Mouse (Mus musculus) intestine, embryonic 15.5 days (tissue): ENCODE data around the gene Asxl2. TPM values are rescaled to one million over a fixed set of nuclear protein-coding genes. Genes with fewer than 3 reads are reported as not detected.
A peak's percentile ranks its signal among the peaks of the same experiment; 100 is the strongest.
"Not testable (repeated sequence)": the region's sequence is repeated elsewhere in the genome, so short reads cannot be mapped to it uniquely, and the experiment has no call there.

Experiments used
- ATAC-seq: fragments of 200-750 bp; cut with Nextera tagmentation; 2 replicates; pipeline ENCODE4 v1.8.0; 2017; ENCODE audit warnings: moderate TSS enrichment, moderate library complexity
- H3K27ac ChIP-seq: fragments of 300-500 bp; sonication (generic); 2 replicates; pipeline ENCODE4 v1.5.1; 2015; ENCODE audit warnings: mild to moderate bottlenecking, inconsistent platforms
- H3K27me3 ChIP-seq: fragments of 300-500 bp; sonication (generic); replicated peaks from 2 replicates; pipeline ENCODE4 v1.6.1; 2015; ENCODE audit warnings: inconsistent platforms
- H3K36me3 ChIP-seq: fragments of 300-500 bp; sonication (generic); 2 replicates; pipeline ENCODE4 v1.6.1; 2015; ENCODE audit warnings: inconsistent platforms
- H3K4me1 ChIP-seq: fragments of 300-500 bp; sonication (generic); replicated peaks from 2 replicates; pipeline ENCODE4 v1.6.1; 2015; ENCODE audit warnings: inconsistent platforms
- H3K4me2 ChIP-seq: fragments of 300-500 bp; sonication (generic); replicated peaks from 2 replicates; pipeline ENCODE4 v1.6.1; 2015; ENCODE audit warnings: mild to moderate bottlenecking, inconsistent platforms
- H3K4me3 ChIP-seq: fragments of 300-500 bp; sonication (generic); replicated peaks from 2 replicates; pipeline ENCODE4 v1.5.1; 2015; ENCODE audit warnings: inconsistent platforms
- H3K9ac ChIP-seq: fragments of 300-500 bp; sonication (generic); 2 replicates; pipeline ENCODE4 v1.6.1; 2015; ENCODE audit warnings: inconsistent platforms
- H3K9me3 ChIP-seq: fragments of 300-500 bp; sonication (generic); 2 replicates; pipeline ENCODE4 v1.6.1; 2016; ENCODE audit warnings: inconsistent platforms
- WGBS: fragments of 180-500 bp; shearing (Covaris S2); methylation state at CpG from one replicate; pipeline ENCODE4 v1.1.7; 2015; 5-methylcytosine and 5-hydroxymethylcytosine counted together
- polyA plus RNA-seq: library from polyadenylated mRNA; unstranded; fragments of >200 nt; fragmentation: Nextera tagmentation; extraction: Ambion mirVana; gene quantifications from 2 replicates; pipeline ENCODE4 v1.2.1, GENCODE M21; 2015

The Asxl2 gene
- polyA plus RNA-seq, 1 experiment from 2014 or later = 18.6 TPM

DNA sequence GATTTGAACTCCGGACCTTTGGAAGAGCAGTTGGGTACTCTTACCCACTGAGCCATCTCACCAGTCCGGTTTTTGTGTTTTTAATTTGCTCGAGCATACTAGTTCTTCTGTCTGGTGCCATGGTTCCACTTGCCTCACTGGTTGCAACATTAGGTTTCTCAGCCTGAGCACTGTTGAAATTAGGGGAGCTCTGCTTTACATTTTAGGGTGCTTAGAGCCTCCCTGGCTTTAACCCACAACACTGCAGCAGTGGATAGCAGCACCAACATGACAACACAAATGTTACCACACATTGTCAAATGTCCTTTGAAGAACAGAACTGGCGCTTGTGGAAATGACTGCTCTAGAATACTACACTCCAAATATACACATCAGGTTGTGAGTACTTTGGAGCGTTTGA, 98.9 kb downstream of the Asxl2 start:
- H3K27ac ChIP-seq = no peak overlapping the region
- H3K4me2 ChIP-seq = no peak overlapping the region
- no peaks in the 10 kb centered on the region for H3K36me3 ChIP-seq
- H3K4me1 ChIP-seq = no peaks in the 10 kb centered on the region
- no peak for ATAC-seq
- H3K9ac ChIP-seq = no peak overlapping the region
- H3K9me3 ChIP-seq = no peaks in the 10 kb centered on the region
- H3K27me3 ChIP-seq = no peaks in the 10 kb centered on the region
- 90% methylated on average over 5 of the region's 5 CpGs for WGBS
- H3K4me3 ChIP-seq = no peak overlapping the region

DNA sequence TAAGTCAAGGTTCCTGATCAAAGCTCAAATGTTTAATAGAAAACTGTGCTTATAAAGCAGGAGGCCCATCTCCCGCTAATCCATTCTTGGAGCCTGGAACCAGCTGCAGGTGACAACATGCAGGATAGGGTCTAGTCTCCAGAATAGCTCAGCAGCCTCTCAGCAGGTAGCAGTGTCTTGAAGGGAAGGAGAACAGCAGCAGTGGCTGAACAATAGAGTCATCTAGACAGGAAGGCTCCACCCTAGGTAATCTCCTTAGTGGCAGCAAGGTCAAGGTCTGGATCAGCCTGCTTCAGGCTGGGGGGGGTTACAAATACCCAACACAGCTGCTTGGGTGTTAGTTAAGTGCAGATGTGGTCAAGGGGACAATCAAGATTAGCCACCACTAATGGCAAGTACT, 108.8 kb downstream of the Asxl2 start:
- H3K9me3 ChIP-seq, H3K36me3 ChIP-seq: not testable (repeated sequence)
- WGBS = 97% methylated on average over 1 of the region's 1 CpGs

DNA sequence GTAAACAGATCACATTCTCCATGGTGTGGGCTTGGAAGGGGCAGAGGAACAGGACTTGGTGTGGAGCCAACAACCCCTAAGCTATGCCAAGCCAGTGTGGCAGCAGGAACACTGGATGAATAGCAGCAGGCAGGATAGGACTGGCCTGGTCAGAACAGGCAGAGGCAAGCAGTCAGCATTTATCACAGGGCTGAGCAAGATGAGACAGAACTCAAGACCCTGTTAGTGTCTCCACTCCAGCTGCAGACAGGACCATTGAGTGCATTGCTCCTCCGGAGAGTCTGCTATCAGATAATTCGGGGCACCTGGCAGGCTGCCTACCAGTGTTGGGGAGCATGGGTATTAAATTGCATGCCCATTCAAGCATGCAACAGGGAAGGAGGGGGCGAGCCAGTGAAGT, 111.0 kb downstream of the Asxl2 start:
- Histone ChIP-seq H3K4me2 (no peak overlapping the region), H3K36me3 (no peaks in the 10 kb centered on the region), H3K4me1 (no peaks in the 10 kb centered on the region), H3K27ac (no peak overlapping the region), H3K27me3 (no peaks in the 10 kb centered on the region), H3K9ac (no peak overlapping the region), H3K9me3 (no peaks in the 10 kb centered on the region), H3K4me3 (no peak overlapping the region)
- ATAC-seq = no peak
- 78% methylated on average over 3 of the region's 3 CpGs for WGBS

More for the DNA sequence above, 108.8 kb downstream of the Asxl2 start:
- H3K27ac ChIP-seq, H3K9ac ChIP-seq, ATAC-seq, H3K4me1 ChIP-seq, H3K4me2 ChIP-seq, H3K27me3 ChIP-seq, H3K4me3 ChIP-seq: not testable (repeated sequence)

DNA sequence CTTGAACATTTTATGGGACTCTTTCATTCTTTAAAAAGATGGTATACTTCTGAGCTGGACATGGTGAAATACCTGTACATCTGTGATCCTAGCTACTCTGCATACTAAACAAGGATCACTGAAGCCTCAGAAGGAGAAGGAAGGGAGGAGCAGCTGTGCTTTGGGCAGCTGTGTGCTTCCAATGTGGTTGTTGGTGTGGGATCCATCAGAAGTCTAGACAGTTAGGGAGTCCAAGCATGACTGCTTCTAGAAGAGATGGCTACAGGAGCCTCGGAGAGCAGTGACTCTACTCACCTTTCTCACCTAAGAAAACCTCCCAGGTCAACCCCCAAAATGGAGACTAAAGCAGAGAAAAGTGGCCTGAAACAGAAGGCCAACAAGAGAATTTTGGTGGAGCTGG, 111.4 kb downstream of the Asxl2 start:
- Histone ChIP-seq H3K9ac (no peak overlapping the region), H3K4me3 (no peak overlapping the region), H3K4me1 (no peaks in the 10 kb centered on the region), H3K9me3 (no peaks in the 10 kb centered on the region), H3K27ac (no peak overlapping the region), H3K36me3 (no peaks in the 10 kb centered on the region), H3K27me3 (no peaks in the 10 kb centered on the region), H3K4me2 (no peak overlapping the region)
- no peak for ATAC-seq
- WGBS = 79% methylated on average over 1 of the region's 1 CpGs

DNA sequence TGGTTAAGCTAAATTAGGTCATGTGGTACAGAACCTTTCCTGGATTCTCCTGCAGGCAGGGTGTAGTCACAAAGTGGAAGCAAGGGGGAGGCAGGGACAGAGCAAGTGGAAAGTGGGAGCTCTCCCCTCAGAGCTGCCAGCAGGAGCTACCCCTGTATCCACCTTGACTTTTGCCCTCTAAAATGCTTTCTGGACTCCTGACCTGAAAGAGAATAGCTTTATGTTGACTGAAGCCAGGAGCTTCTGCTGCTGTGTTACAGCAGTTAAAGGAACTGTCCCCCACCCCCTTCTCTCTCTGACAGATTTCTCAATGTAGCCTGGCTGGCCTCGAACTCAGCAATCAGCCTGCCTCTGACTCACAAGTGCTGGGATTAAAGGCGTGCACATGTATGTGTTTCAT, 112.9 kb downstream of the Asxl2 start:
- H3K27ac ChIP-seq = no peak overlapping the region
- no peak overlapping the region for H3K9ac ChIP-seq
- no peak overlapping the region for H3K4me2 ChIP-seq
- H3K4me1 ChIP-seq = no peaks in the 10 kb centered on the region
- no peak overlapping the region for H3K4me3 ChIP-seq
- ATAC-seq = no peak
- no peaks in the 10 kb centered on the region for H3K9me3 ChIP-seq
- 56% methylated on average over 2 of the region's 2 CpGs for WGBS
- H3K27me3 ChIP-seq = no peaks in the 10 kb centered on the region
- H3K36me3 ChIP-seq = no peaks in the 10 kb centered on the region

DNA sequence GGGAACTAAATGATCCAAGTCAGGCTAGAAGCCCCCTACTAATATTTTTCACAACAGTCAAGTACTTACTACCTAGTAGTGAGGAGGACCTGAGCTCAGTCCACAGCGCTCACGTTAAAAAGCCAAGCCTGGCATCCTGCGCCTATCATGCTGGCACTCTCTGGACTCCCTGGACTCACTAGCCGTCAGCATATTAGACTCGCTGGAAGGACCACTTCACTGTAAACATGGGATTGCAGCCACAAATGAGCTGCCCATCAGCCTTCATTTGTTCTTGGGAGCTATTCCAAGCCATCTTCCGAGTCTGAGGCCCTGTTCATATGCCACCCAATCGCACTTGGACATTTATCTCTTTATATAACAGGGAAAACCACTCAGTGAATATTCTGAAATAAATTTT, 114.2 kb downstream of the Asxl2 start:
- Histone ChIP-seq H3K27ac (no peak overlapping the region), H3K27me3 (no peaks in the 10 kb centered on the region), H3K4me2 (no peak overlapping the region), H3K4me3 (no peak overlapping the region), H3K4me1 (no peaks in the 10 kb centered on the region), H3K9ac (no peak overlapping the region), H3K9me3 (no peaks in the 10 kb centered on the region), H3K36me3 (no peaks in the 10 kb centered on the region)
- ATAC-seq = no peak
- WGBS = 94% methylated on average over 7 of the region's 7 CpGs

DNA sequence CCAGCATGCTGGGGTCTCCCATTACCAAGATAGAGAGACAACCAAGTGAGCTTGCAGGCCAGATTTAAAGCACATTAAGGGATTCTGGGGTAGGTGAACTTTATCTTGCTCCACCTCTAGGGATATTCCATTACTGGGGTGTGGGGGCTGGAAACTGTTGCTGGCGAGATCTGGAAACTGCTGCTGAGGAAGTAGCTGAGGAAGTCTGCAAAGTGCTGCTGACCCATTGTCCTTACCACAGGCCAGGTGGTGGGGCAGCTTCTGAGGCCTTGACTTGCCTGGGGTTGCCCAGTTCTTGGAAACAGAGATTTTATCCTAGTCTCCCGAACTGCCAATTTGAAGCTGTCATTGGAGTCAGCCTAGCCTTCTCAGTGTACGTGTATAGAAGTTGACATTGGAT, 118.8 kb downstream of the Asxl2 start:
- no peaks in the 10 kb centered on the region for H3K4me1 ChIP-seq
- WGBS = 85% methylated on average over 3 of the region's 3 CpGs
- no peaks in the 10 kb centered on the region for H3K27me3 ChIP-seq
- no peak overlapping the region for H3K4me3 ChIP-seq
- no peak for ATAC-seq
- no peak overlapping the region for H3K9ac ChIP-seq
- no peak overlapping the region for H3K27ac ChIP-seq
- no peaks in the 10 kb centered on the region for H3K36me3 ChIP-seq
- H3K9me3 ChIP-seq = no peaks in the 10 kb centered on the region
- H3K4me2 ChIP-seq = no peak overlapping the region

DNA sequence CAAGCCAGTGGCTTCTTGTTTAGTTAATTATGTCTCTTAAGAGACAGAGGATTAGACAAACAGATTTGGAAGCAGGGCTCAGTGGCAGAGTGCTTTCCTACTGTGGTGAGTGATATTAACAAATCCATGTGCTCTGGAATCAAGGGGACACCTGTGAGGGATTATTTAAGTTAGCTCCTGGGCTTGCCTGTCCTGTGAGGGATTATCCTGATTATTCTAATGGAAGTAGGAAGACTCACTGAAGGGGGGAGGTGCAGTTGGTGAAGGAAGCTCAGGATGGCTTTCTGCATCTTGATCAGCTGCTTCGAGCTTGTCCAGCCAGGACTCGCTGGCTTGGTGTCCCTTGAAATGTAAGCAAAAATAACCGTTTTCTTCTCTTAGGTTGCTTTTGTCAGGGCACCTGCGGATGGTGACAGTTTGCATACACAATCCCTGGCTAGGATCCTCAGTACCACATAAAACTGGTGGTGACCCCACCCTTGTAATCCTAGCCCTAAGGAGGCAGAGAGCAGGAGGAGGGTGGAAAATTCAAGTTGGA, 119.5 kb downstream of the Asxl2 start:
- Histone ChIP-seq H3K9me3 (no peaks in the 10 kb centered on the region), H3K27me3 (no peaks in the 10 kb centered on the region), H3K36me3 (no peaks in the 10 kb centered on the region), H3K4me1 (no peaks in the 10 kb centered on the region), H3K9ac (no peak overlapping the region), H3K4me3 (no peak overlapping the region), H3K27ac (no peak overlapping the region), H3K4me2 (no peak overlapping the region)
- WGBS = 43% methylated on average over 4 of the region's 4 CpGs
- no peak for ATAC-seq

DNA sequence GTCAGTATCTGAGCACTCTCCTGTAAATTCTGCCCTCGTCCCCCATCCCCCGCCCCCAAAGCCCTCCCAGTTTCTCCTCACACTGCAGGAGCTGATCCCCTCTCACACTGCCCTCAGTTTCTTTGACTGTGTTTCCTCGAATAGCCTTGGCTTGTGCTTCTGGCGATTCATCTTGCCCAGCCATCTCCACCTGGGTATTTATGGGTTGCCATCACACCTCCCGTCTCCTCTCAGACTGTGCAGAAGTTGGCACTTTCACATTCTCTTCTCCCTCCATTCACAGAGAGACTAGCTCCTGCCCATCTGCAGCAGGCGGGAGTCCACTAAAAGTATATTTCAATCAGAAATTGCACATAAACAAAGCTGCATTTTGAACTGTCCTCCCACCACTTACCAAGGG, 120.1 kb downstream of the Asxl2 start:
- H3K4me3 ChIP-seq = no peak overlapping the region
- no peak overlapping the region for H3K9ac ChIP-seq
- no peak overlapping the region for H3K4me2 ChIP-seq
- H3K4me1 ChIP-seq = no peaks in the 10 kb centered on the region
- no peaks in the 10 kb centered on the region for H3K9me3 ChIP-seq
- H3K27ac ChIP-seq = no peak overlapping the region
- ATAC-seq = no peak
- no peaks in the 10 kb centered on the region for H3K36me3 ChIP-seq
- 42% methylated on average over 6 of the region's 6 CpGs for WGBS
- no peaks in the 10 kb centered on the region for H3K27me3 ChIP-seq

DNA sequence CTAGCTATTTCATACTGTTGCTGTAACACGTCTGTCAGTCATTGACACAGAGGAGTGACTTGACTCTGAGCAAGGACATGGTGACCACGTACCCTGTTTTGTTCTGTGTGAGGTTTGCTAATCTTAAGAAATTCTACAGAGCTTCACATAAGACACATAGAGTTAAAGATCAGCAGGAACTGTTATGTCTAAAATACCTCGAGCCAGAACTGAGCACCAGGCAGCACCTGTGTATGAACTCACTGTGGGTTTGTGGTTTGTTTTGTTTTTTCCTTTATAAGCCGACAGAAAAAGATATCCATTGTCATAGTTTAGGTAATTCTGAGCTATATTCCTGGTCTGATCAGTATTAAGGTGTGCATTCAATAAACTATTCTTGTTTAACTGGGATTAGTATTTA, 120.8 kb downstream of the Asxl2 start:
- Histone ChIP-seq H3K9me3 (no peaks in the 10 kb centered on the region), H3K9ac (no peak overlapping the region), H3K4me3 (no peak overlapping the region), H3K36me3 (no peaks in the 10 kb centered on the region), H3K27ac (no peak overlapping the region), H3K27me3 (no peaks in the 10 kb centered on the region), H3K4me2 (no peak overlapping the region), H3K4me1 (no peaks in the 10 kb centered on the region)
- no peak for ATAC-seq
- WGBS = 61% methylated on average over 4 of the region's 4 CpGs

DNA sequence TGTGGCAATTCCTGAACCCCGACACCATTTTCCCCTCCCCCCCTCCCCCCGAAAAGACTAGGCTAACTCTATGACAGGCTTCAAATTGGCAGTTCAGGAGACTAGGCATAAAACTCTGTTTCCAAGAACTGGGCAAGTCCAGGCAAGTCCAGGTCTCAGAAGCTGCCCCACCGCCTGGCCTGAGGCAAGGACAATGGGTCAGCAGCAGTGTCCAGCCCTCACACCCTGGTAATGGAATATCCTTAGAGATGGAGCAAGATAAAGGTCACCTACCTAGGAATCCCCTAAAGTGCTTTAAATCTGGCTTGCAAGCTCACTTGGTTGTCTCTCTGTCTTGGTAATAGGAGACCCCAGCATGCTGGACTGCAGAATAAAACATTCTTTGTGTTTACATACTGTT, 121.3 kb downstream of the Asxl2 start:
- no peak overlapping the region for H3K4me3 ChIP-seq
- no peak overlapping the region for H3K27ac ChIP-seq
- H3K9me3 ChIP-seq = no peaks in the 10 kb centered on the region
- no peaks in the 10 kb centered on the region for H3K4me1 ChIP-seq
- no peaks in the 10 kb centered on the region for H3K27me3 ChIP-seq
- WGBS = 72% methylated on average over 3 of the region's 3 CpGs
- no peak for ATAC-seq
- no peaks in the 10 kb centered on the region for H3K36me3 ChIP-seq
- no peak overlapping the region for H3K4me2 ChIP-seq
- H3K9ac ChIP-seq = no peak overlapping the region

DNA sequence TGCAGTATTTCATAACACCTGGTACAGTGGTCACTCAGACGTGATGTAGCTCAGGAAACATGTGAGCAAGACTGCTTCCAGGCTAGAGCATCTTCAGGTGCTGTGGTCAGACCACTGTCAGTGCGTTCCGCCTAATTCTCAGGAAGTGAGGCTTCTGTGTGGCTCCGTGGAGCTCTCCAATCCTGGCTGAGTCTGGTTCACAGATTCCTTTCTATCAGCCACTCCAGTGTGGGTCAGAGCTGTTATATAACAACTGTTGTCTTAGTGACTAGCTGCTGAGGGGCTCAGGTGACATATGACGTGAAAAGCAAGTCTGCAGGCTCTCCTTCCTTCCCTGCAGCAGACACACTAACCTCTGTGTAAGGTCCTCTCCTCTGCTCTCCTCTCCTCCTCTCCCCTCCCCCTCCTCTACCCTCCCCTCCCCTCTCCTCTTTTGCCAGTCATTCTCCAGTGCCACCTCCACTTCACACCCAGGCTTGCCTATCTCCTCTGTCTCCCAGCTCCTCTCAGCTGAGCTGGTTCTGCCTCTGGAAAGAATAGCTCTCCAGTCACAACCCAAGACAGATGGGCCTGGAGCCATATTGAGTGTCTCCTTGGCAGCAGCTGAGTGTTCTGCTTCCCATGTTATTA, 122.0 kb downstream of the Asxl2 start:
- H3K27ac ChIP-seq = no peak overlapping the region
- H3K4me1 ChIP-seq = no peaks in the 10 kb centered on the region
- no peak for ATAC-seq
- no peaks in the 10 kb centered on the region for H3K27me3 ChIP-seq
- 59% methylated on average over 5 of the region's 5 CpGs for WGBS
- H3K36me3 ChIP-seq = no peaks in the 10 kb centered on the region
- no peak overlapping the region for H3K4me2 ChIP-seq
- H3K9ac ChIP-seq = no peak overlapping the region
- H3K4me3 ChIP-seq = no peak overlapping the region
- no peaks in the 10 kb centered on the region for H3K9me3 ChIP-seq

DNA sequence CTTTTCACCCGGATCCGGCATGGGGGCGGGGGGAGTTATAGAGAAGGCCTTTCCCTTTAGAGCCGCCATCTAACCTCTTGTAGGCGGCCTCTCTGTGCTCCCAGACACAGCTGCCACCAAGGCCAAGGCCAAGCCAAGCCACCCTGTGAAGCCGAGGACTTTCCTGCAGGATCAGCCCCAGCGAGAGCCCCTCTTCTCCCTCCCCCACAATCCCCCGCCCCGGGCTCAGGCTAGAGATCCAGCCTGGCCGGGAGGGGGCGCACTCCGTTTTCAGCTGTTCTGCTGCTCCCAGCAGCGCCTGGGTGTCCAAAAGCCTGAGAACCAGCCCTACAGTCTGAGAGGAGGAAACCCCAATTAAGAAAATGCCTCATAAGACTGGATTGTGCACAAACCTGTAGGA, 123.6 kb downstream of the Asxl2 start:
- H3K9me3 ChIP-seq = no peaks in the 10 kb centered on the region
- no peak overlapping the region for H3K9ac ChIP-seq
- 14% methylated on average over 13 of the region's 13 CpGs for WGBS
- no peaks in the 10 kb centered on the region for H3K4me1 ChIP-seq
- H3K27me3 ChIP-seq = no peaks in the 10 kb centered on the region
- no peak overlapping the region for H3K4me3 ChIP-seq
- H3K4me2 ChIP-seq = no peak overlapping the region
- peak; percentile 53; the same call in 1 of the 2 replicates for ATAC-seq
- H3K36me3 ChIP-seq = no peaks in the 10 kb centered on the region
- no peak overlapping the region for H3K27ac ChIP-seq
